Mouse (Mus musculus) embryonic facial prominence, embryonic 14.5 days (tissue): ENCODE results near the gene Sgk2. TPM values are rescaled to one million over a fixed set of nuclear protein-coding genes. Genes with fewer than 3 reads are reported as not detected.
A peak's percentile ranks its signal among the peaks of the same experiment; 100 is the strongest.

Experiments
- ATAC-seq: fragments of 200-750 bp; cut with Nextera tagmentation; 2 replicates; pipeline ENCODE4 v1.8.0; 2017; ENCODE audit warnings: low read depth, moderate number of reproducible peaks, moderate TSS enrichment
- DNase-seq: peaks from one replicate; pipeline ENCODE4 v3.0.0-alpha.2; 2015; ENCODE audit warnings: low spot score
- H3K27ac ChIP-seq: fragments of 300-500 bp; sonication (generic); replicated peaks from 2 replicates; pipeline ENCODE4 v1.5.1; 2014; ENCODE audit warnings: low read depth, mild to moderate bottlenecking, low read length, moderate library complexity
- H3K27me3 ChIP-seq: fragments of 300-500 bp; sonication (generic); replicated peaks from 2 replicates; pipeline ENCODE4 v1.6.1; 2014; ENCODE audit warnings: low read length; ENCODE audit not compliant: control insufficient read depth, insufficient read depth
- H3K36me3 ChIP-seq: fragments of 300-500 bp; sonication (generic); 2 replicates; pipeline ENCODE4 v1.6.1; 2014; ENCODE audit warnings: low read length, mixed read lengths; ENCODE audit not compliant: control insufficient read depth, insufficient read depth
- H3K4me1 ChIP-seq: fragments of 300-500 bp; sonication (generic); 2 replicates; pipeline ENCODE4 v1.6.1; 2014; ENCODE audit warnings: antibody characterized with exemption, low read length; ENCODE audit not compliant: control insufficient read depth, insufficient read depth
- H3K4me2 ChIP-seq: fragments of 300-500 bp; sonication (generic); 2 replicates; pipeline ENCODE4 v1.6.1; 2014; ENCODE audit warnings: low read depth, mild to moderate bottlenecking, low read length, moderate library complexity, mixed read lengths
- H3K4me3 ChIP-seq: fragments of 300-500 bp; sonication (generic); 2 replicates; pipeline ENCODE4 v1.5.1; 2014; ENCODE audit warnings: low read depth, mild to moderate bottlenecking, low read length
- H3K9ac ChIP-seq: fragments of 300-500 bp; sonication (generic); 2 replicates; pipeline ENCODE4 v1.6.1; 2014; ENCODE audit warnings: low read depth, mild to moderate bottlenecking, low read length, moderate library complexity, mixed read lengths
- H3K9me3 ChIP-seq: fragments of 300-500 bp; sonication (generic); 2 replicates; pipeline ENCODE4 v1.6.1; 2016; ENCODE audit warnings: low read length; ENCODE audit not compliant: control insufficient read depth
- WGBS: fragments of 180-500 bp; shearing (Covaris S2); extraction: QIAGEN DNeasy Blood & Tissue Kit; methylation state at CpG from one replicate; pipeline ENCODE4 v1.1.7; 2014; 5-methylcytosine and 5-hydroxymethylcytosine counted together
- polyA plus RNA-seq: library from polyadenylated mRNA; unstranded; fragments of >200 nt; fragmentation: Nextera tagmentation; extraction: Ambion mirVana; gene quantifications from 2 replicates; pipeline ENCODE4 v1.2.1, GENCODE M21; 2014

Gene Sgk2
- polyA plus RNA-seq, 1 experiment from 2014 or later, result not detected

DNA sequence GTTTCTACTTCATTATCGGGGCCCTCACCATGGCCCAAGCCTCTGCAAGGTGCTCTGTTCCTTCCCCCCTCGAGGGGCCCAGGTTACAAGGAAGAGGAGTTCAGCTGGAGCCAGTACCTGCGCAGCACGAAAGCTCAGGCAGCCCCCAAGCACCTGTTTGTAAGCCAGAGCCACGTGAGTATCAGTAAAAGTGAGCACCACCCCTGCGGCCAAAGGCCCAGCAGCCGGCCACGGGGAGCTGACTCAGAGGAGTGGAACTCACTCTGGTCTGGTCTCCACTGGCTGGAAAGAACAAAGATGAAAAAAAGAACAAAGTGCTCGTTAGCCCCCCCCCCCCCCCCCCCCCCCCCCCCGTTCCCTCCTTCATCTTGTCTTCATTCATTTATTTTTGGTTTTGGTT, 25.8 kb upstream of the Sgk2 start:
- DNase-seq, result no peak
- Histone ChIP-seq H3K27me3 (no peaks in the 10 kb centered on the region), H3K9ac (no peak overlapping the region), H3K4me1 (no peaks in the 10 kb centered on the region), H3K27ac (no peak overlapping the region), H3K4me2 (no peak overlapping the region), H3K9me3 (no peaks in the 10 kb centered on the region), H3K4me3 (no peak overlapping the region), H3K36me3 (no peaks in the 10 kb centered on the region)
- WGBS, result 68% methylated on average over 9 of the region's 10 CpGs
- ATAC-seq, result no peak

DNA sequence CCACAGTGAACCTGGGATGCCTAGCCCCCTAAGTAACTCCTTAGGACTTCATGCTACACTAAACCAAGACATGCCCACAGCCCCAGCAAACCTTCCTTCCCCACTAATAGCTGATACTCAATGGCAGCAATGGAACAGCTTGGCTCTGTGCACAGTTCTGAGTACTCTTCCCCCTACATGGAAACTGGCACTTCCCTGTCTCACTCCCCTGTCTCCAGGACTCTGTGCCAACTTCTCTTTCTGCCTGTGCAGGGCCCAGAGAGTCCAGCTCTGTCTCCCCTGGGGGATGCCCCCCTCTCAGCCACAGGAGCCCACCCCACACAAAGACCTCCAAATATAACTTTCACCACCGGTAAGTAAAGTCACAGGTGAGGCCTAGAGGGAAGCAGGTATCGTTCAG, 20.4 kb upstream of the Sgk2 start:
- ATAC-seq (no peak), DNase-seq (no peak)
- H3K9ac ChIP-seq, result no peak overlapping the region
- H3K4me2 ChIP-seq, result no peak overlapping the region
- WGBS, result 83% methylated on average over 2 of the region's 2 CpGs
- H3K4me3 ChIP-seq, result no peak overlapping the region
- H3K4me1 ChIP-seq, result no peaks in the 10 kb centered on the region
- H3K27me3 ChIP-seq, result no peaks in the 10 kb centered on the region
- no peaks in the 10 kb centered on the region for H3K36me3 ChIP-seq
- no peak overlapping the region for H3K27ac ChIP-seq
- H3K9me3 ChIP-seq, result no peaks in the 10 kb centered on the region

GRCm38 (mm10) chr2:162968357-162968756, 18.8 kb upstream of the Sgk2 start:
- Histone ChIP-seq H3K4me2 (no peak overlapping the region), H3K9me3 (no peaks in the 10 kb centered on the region), H3K36me3 (no peaks in the 10 kb centered on the region), H3K9ac (no peak overlapping the region), H3K4me3 (no peak overlapping the region), H3K27me3 (no peaks in the 10 kb centered on the region), H3K27ac (no peak overlapping the region), H3K4me1 (0 out of 2 replicates have a peak, but pooled peaks cover 2% of the 10 kb centered on the region)
- 0 out of 2 replicates have a peak, but pooled peaks have one; percentile 41 for ATAC-seq
- no peak for DNase-seq
- 14% methylated on average over 5 of the region's 5 CpGs for WGBS

DNA sequence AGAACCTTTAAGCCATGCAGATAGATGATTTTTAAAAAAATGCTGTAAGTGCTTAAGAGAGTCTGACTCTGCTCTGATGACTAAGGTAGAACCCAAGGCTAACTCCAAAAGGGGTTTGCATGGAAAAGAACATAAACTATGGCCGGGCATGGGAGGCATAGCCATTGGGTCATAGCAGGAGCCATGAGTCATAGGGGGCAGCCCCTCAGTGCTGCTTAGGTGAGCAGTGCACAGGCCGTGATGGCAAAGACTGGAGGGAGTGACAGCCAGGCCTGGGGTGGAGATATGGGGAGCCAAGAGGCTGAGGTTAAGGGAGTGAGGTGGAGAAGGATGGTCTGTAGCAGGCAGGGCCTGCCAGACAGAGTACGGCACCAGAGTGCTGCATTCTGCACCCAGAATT, 18.0 kb upstream of the Sgk2 start:
- Histone ChIP-seq H3K9me3 (no peaks in the 10 kb centered on the region), H3K36me3 (no peaks in the 10 kb centered on the region), H3K4me1 (0 out of 2 replicates have a peak, but pooled peaks cover 6% of the 10 kb centered on the region), H3K4me3 (no peak overlapping the region), H3K27me3 (no peaks in the 10 kb centered on the region), H3K27ac (no peak overlapping the region), H3K9ac (no peak overlapping the region), H3K4me2 (no peak overlapping the region)
- no peak for ATAC-seq
- 76% methylated on average over 3 of the region's 3 CpGs for WGBS
- DNase-seq, result no peak

DNA sequence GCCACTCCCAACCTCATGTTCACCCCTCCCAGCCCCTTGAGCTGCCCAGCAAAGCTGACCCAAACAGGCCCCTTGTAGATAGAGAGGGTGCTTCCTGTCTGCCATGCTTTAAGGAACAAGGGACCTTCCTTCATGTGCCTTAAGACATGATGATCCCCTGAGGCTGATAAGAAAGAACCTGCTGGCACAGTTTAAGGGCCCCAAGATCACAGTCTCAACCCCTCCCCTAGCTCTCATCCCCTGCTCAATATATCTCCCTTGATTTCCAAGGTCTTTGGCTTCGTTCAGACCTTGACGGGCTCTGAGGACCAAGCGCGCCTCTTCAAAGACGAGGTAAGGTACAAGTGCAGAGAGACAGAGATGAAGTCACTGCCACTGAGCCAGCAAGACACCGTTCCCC, 16.2 kb upstream of the Sgk2 start:
- WGBS, result 87% methylated on average over 6 of the region's 6 CpGs
- no peak overlapping the region for H3K4me3 ChIP-seq
- no peak overlapping the region for H3K27ac ChIP-seq
- H3K4me2 ChIP-seq, result no peak overlapping the region
- H3K36me3 ChIP-seq, result no peaks in the 10 kb centered on the region
- DNase-seq (no peak), ATAC-seq (no peak)
- H3K27me3 ChIP-seq, result no peaks in the 10 kb centered on the region
- no peak overlapping the region for H3K9ac ChIP-seq
- H3K4me1 ChIP-seq, result peaks cover 12% of the 10 kb centered on the region; the same call in 1 of the 2 replicates
- H3K9me3 ChIP-seq, result no peaks in the 10 kb centered on the region

DNA sequence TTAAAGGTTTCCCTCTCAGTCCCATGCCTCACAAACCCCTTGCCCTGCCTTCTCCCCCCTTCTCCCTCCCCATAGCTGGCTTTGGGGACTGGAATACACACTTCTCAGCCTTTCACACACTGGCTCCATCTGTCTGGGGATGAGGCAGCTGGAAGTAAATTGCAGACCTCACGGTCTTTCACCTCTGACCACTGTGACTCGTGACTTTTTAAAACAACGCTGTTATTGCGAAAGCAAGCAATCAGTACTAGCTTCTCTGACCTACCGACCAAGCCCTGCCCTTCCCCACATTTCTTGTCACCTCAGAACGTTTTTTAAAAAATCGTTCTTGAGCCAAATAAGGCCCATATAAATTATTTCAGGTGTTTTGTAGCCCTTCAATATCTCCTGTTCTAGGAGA, 14.4 kb upstream of the Sgk2 start:
- Histone ChIP-seq H3K36me3 (no peaks in the 10 kb centered on the region), H3K4me1 (peaks cover 12% of the 10 kb centered on the region; the same call in 1 of the 2 replicates)
- no peak for DNase-seq

DNA sequence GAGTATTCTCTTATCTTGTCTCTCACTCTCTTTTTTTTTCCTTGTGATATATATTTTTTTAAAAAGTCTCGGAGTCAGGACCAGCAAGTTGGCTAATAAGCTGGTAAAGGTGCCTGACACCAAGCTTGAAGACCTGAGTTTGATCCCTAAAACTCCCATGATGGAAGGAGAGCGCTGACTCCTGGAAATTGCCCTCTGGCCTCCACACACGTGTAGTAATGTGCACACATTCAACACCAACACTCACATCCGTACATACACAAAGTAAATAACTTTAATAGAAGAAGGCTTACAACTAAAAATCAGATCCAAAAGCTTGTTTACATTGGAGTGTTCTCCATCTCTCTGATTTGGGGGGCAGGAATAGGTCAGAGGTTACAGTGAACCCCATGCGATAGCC, 13.9 kb upstream of the Sgk2 start:
- H3K9me3 ChIP-seq, result no peaks in the 10 kb centered on the region
- no peak overlapping the region for H3K4me3 ChIP-seq
- no peaks in the 10 kb centered on the region for H3K36me3 ChIP-seq
- DNase-seq (no peak), ATAC-seq (no peak)
- no peaks in the 10 kb centered on the region for H3K27me3 ChIP-seq
- H3K4me1 ChIP-seq, result peaks cover 12% of the 10 kb centered on the region; the same call in 1 of the 2 replicates
- no peak overlapping the region for H3K9ac ChIP-seq
- 63% methylated on average over 5 of the region's 5 CpGs for WGBS
- H3K27ac ChIP-seq, result no peak overlapping the region
- H3K4me2 ChIP-seq, result 0 out of 2 replicates have a peak overlapping the region, but pooled peaks have one; percentile 0

More for the DNA sequence above, 14.4 kb upstream of the Sgk2 start:
- Histone ChIP-seq H3K27ac (no peak overlapping the region), H3K9me3 (no peaks in the 10 kb centered on the region), H3K9ac (no peak overlapping the region), H3K27me3 (no peaks in the 10 kb centered on the region), H3K4me2 (no peak overlapping the region), H3K4me3 (no peak overlapping the region)
- 37% methylated on average over 7 of the region's 7 CpGs for WGBS
- ATAC-seq, result no peak

- H3K4me1 ChIP-seq, result peaks cover 12% of the 10 kb centered on the region; the same call in 1 of the 2 replicates
- H3K36me3 ChIP-seq, result no peaks in the 10 kb centered on the region
- H3K27ac ChIP-seq, result no peak overlapping the region
- H3K4me2 ChIP-seq, result 0 out of 2 replicates have a peak overlapping the region, but pooled peaks have one; percentile 0
- no peaks in the 10 kb centered on the region for H3K9me3 ChIP-seq
- 27% methylated on average over 11 of the region's 11 CpGs for WGBS
- no peak overlapping the region for H3K4me3 ChIP-seq
- H3K9ac ChIP-seq, result no peak overlapping the region
- peak; percentile 82; the same call in 1 of the 2 replicates for ATAC-seq
- no peaks in the 10 kb centered on the region for H3K27me3 ChIP-seq
- peak; percentile 65 for DNase-seq
These were observed 13.5 kb upstream of the Sgk2 start for GRCm38 (mm10) chr2:162973637-162974036.

GRCm38 (mm10) chr2:162975157-162975775, 11.9 kb upstream of the Sgk2 start:
- Histone ChIP-seq H3K4me2 (no peak overlapping the region), H3K9me3 (no peaks in the 10 kb centered on the region), H3K9ac (no peak overlapping the region), H3K4me3 (no peak overlapping the region), H3K4me1 (peaks cover 12% of the 10 kb centered on the region; the same call in 1 of the 2 replicates), H3K27me3 (no peaks in the 10 kb centered on the region), H3K27ac (no peak overlapping the region), H3K36me3 (no peaks in the 10 kb centered on the region)
- ATAC-seq (peak; percentile 79), DNase-seq (peak; percentile 79)
- WGBS, result 58% methylated on average over 11 of the region's 11 CpGs
